Mouse (Mus musculus): ENCODE results near the gene Fpr1.

GRCm38 (mm10) chr17:17917376-17917775 lies 33.6 kb upstream of the Fpr1 start:
- TF ChIP-seq GATA1 (IDR thresholded peaks at IDR 0.05; ENCODE audit: low read length) (no peak), TAL1 (IDR thresholded peaks at IDR 0.05; ENCODE audit: low read length) (no peak)
